Comparison of ENCODE assay signal across 8 mouse cellular contexts in the genomic region with DNA sequence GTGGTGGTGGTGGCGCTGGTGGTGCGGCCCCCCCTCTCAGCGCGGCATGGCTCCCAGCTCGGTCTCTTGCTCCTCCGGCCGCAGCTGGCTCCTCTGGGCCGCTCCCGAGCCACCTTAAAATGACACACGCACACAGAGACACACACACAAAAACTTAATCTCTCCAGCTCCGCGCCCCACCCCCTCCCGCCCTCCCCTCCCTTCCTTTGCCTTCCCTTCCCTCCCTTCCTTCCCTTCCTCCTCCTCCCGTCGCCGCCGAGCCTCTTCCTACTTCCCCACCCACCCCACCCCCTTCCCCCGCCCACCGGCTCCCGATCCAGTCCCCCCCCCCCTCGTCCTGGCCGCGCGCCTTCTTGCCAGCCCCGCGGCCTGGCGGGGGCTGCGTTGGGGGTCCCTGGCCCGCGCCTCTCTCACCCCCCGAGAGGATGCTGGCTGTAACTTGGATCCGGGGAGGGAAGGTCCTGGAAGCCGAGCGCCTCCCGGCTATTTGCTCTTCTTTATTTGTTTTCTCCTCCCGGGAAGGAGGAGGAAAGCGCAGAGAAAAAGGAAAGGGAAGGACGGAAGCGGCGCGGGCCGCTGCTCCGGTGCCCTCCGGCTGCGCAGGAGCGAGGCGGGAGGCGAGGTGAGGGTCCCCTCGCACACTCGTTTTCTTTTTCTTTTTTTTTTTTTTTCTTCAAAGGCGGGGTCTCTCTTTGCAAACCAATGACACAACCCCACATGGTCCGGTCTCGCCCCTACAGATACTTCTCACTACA. TPM values are rescaled to one million over a fixed set of nuclear protein-coding genes. Genes with fewer than 3 reads are reported as not detected.
A peak's percentile ranks its signal among the peaks of the same experiment; 100 is the strongest.
DNase-seq lines count a peak whose midpoint lies in the region; ATAC-seq lines count a peak whose summit lies in the region.

A gene (minus strand): TSS at position 107 of the 755 bp plus-strand sequence.

- H3K4me3 ChIP-seq in embryonic facial prominence, embryonic 13.5 days = peak within 1 kb of the TSS; percentile 96
- peak within 1 kb of the TSS; percentile 79 for H3K4me3 ChIP-seq in heart, embryonic 12.5 days
- peak within 1 kb of the TSS; percentile 76 for H3K4me3 ChIP-seq in liver, embryonic 13.5 days (replicated peaks)

- peaks cover 9% of the 10 kb centered on the region for H3K27me3 ChIP-seq in embryonic facial prominence, embryonic 13.5 days
- H3K27me3 ChIP-seq in heart, embryonic 12.5 days (replicated peaks) = no peaks in the 10 kb centered on the region
- peaks cover 69% of the 10 kb centered on the region for H3K27me3 ChIP-seq in liver, embryonic 13.5 days

- 1% methylated on average over 39 of the region's 53 CpGs for WGBS in embryonic facial prominence, embryonic 13.5 days
- under 1% methylated on average over 28 of the region's 53 CpGs for WGBS in heart, embryonic 12.5 days
- under 1% methylated on average over 38 of the region's 53 CpGs for WGBS in liver, embryonic 13.5 days (ENCODE audit: insufficient replicate concordance)

- H3K4me1 ChIP-seq in embryonic facial prominence, embryonic 13.5 days = peaks cover 30% of the 10 kb centered on the region
- H3K4me1 ChIP-seq in heart, embryonic 12.5 days (replicated peaks) = peaks cover 25% of the 10 kb centered on the region
- peaks cover 44% of the 10 kb centered on the region for H3K4me1 ChIP-seq in liver, embryonic 13.5 days (replicated peaks)

- peak within 1 kb of the TSS; percentile 98 for H3K9ac ChIP-seq in embryonic facial prominence, embryonic 13.5 days
- peak within 1 kb of the TSS; percentile 98 for H3K9ac ChIP-seq in heart, embryonic 12.5 days
- H3K9ac ChIP-seq in liver, embryonic 13.5 days = peak within 1 kb of the TSS; percentile 79

- no peaks in the 10 kb centered on the region for H3K36me3 ChIP-seq in embryonic facial prominence, embryonic 13.5 days
- no peaks in the 10 kb centered on the region for H3K36me3 ChIP-seq in heart, embryonic 12.5 days
- no peaks in the 10 kb centered on the region for H3K36me3 ChIP-seq in liver, embryonic 13.5 days

- peak; percentile 63 for ATAC-seq in embryonic facial prominence, embryonic 13.5 days (ENCODE audit: insufficient number of reproducible peaks, insufficient read depth, low FRiP score, low TSS enrichment, low read depth)
- peak; percentile 68 for ATAC-seq in heart, embryonic 12.5 days (ENCODE audit: insufficient number of reproducible peaks, low FRiP score)
- ATAC-seq in liver, embryonic 13.5 days (ENCODE audit: low read depth) = peak; percentile 60

- H3K4me2 ChIP-seq in embryonic facial prominence, embryonic 13.5 days = peak within 1 kb of the TSS; percentile 86
- peak within 1 kb of the TSS; percentile 92 for H3K4me2 ChIP-seq in heart, embryonic 12.5 days
- H3K4me2 ChIP-seq in liver, embryonic 13.5 days = peak within 1 kb of the TSS; percentile 88

- H3K27ac ChIP-seq in embryonic facial prominence, embryonic 13.5 days = peak within 1 kb of the TSS; percentile 98
- peak within 1 kb of the TSS; percentile 100 for H3K27ac ChIP-seq in heart, embryonic 12.5 days (ENCODE audit: poor library complexity, severe bottlenecking)
- H3K27ac ChIP-seq in liver, embryonic 13.5 days = peak within 1 kb of the TSS; percentile 84

- DNase-seq in 416B (ENCODE audit: low read depth) = peak; percentile 95
- peak; percentile 84 for DNase-seq in adrenal gland, postnatal 14 days
- DNase-seq in kidney, postnatal 10 days = peak; percentile 85
- peak; percentile 23 for DNase-seq in liver, embryonic 13.5 days
- DNase-seq in neural tube, embryonic 10.5 days (ENCODE audit: extremely low spot score, low spot score) = peak; percentile 81
- peak; percentile 48 for DNase-seq in urinary bladder, postnatal 25 days (ENCODE audit: low spot score)

- 0 out of 2 replicates have a peak, but pooled peaks cover under 1% of the 10 kb centered on the region for H3K9me3 ChIP-seq in embryonic facial prominence, embryonic 13.5 days
- 0 out of 2 replicates have a peak, but pooled peaks cover under 1% of the 10 kb centered on the region for H3K9me3 ChIP-seq in heart, embryonic 12.5 days (replicated peaks)
- H3K9me3 ChIP-seq in liver, embryonic 13.5 days (replicated peaks) = no peaks in the 10 kb centered on the region

RNA-seq across cellular contexts. Expression of the gene that starts here (rescaled TPM):
- total RNA-seq in adrenal gland, postnatal 14 days (2021) = 192 and 227 TPM in 2 replicates
- polyA plus RNA-seq in embryonic facial prominence, embryonic 13.5 days (2015; fragmentation: Nextera tagmentation; extraction: Ambion mirVana) = 174 and 195 TPM in 2 replicates
- polyA plus RNA-seq in heart, embryonic 12.5 days (2016; fragmentation: Nextera tagmentation; extraction: Ambion mirVana) = 33.6 and 34.1 TPM in 2 replicates
- polyA plus RNA-seq in liver, embryonic 13.5 days (2015; fragmentation: Nextera tagmentation; extraction: Ambion mirVana) = 8.9 and 10.8 TPM in 2 replicates

Comparison
In these comparisons a context has a peak if more than half of its experiments do, and no peak if none do; other contexts are left out.
1. Peak in every context shown above with its lines: DNase-seq, ATAC-seq, H3K4me3 ChIP-seq and H3K27ac ChIP-seq.
2. DNase-seq: peak in every context shown above with its lines; median percentile 95 in 416B; 85 in kidney, postnatal 10 days; 84 in adrenal gland, postnatal 14 days; 81 in neural tube, embryonic 10.5 days; 48 in urinary bladder, postnatal 25 days; 23 in liver, embryonic 13.5 days.